Mouse (Mus musculus) heart, postnatal 0 days (tissue): ENCODE data around the gene Syt6.

Source experiments
- CTCF ChIP-seq: IDR thresholded peaks from 2 replicates; pipeline ENCODE4 v1.5.1; 2016; ENCODE audit warnings: antibody characterized with exemption, control low read depth, low read depth
- EP300 ChIP-seq: IDR thresholded peaks from 2 replicates; pipeline ENCODE4 v1.6.1; 2016; ENCODE audit warnings: antibody characterized with exemption, low read depth

DNA sequence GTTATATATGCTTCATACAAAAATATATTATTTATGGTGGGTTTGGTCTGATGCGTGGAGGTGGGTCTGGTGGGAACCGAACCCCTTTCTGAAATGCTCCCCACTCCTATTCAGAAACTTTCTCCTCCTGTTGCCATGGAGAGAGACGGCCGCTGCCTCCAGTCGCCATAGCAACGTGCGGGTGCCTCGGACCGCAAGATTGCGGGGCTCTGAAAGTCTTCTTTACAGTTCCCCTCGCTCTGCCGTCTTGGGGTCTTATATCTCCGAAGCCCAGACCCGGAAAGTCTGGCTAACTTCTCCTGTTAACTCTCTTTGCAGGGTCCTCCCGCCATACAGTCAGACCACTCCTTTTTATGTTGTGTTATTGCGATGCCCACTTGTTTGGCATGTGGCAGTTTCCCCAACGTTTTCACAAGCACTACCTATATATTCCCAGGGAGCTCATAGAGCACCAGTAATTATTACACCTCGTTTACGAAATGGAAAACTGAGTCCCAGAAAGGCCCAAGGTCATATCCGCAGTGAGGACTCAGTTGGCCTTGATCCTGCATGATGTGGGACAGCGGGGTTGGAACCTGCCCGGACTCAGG, 370 bp upstream of the Syt6 start:
- TF ChIP-seq CTCF (no peak), EP300 (no peak)
